Mouse (Mus musculus) midbrain, embryonic 11.5 days (tissue): ENCODE results near the gene Csn1s2a. TPM values are rescaled to one million over a fixed set of nuclear protein-coding genes. Genes with fewer than 3 reads are reported as not detected.
"Not testable (repeated sequence)": the region's sequence is repeated elsewhere in the genome, so short reads cannot be mapped to it uniquely, and the experiment has no call there.

Experiments used
- ATAC-seq: fragments of 200-750 bp; cut with Nextera tagmentation; 2 replicates; pipeline ENCODE4 v1.8.0; 2017; ENCODE audit warnings: moderate TSS enrichment, moderate library complexity; ENCODE audit not compliant: low FRiP score
- DNase-seq: peaks from one replicate; pipeline ENCODE4 v3.0.0; 2015; ENCODE audit warnings: low spot score; ENCODE audit errors: missing footprints
- H3K27ac ChIP-seq: fragments of 300-500 bp; sonication (generic); 2 replicates; pipeline ENCODE4 v1.5.1; 2014; ENCODE audit warnings: low read depth, low read length
- H3K27me3 ChIP-seq: fragments of 300-500 bp; sonication (generic); 2 replicates; pipeline ENCODE4 v1.6.1; 2014; ENCODE audit warnings: mild to moderate bottlenecking, low read length, moderate library complexity, mixed read lengths; ENCODE audit not compliant: control insufficient read depth, insufficient read depth
- H3K36me3 ChIP-seq: fragments of 300-500 bp; sonication (generic); 2 replicates; pipeline ENCODE4 v1.6.1; 2014; ENCODE audit warnings: mild to moderate bottlenecking, low read length, moderate library complexity, mixed read lengths; ENCODE audit not compliant: control insufficient read depth, insufficient read depth
- H3K4me1 ChIP-seq: fragments of 300-500 bp; sonication (generic); 2 replicates; pipeline ENCODE4 v1.6.1; 2014; ENCODE audit warnings: low read length; ENCODE audit not compliant: control insufficient read depth, insufficient read depth
- H3K4me2 ChIP-seq: fragments of 300-500 bp; sonication (generic); 2 replicates; pipeline ENCODE4 v1.6.1; 2014; ENCODE audit warnings: mild to moderate bottlenecking, moderate library complexity
- H3K4me3 ChIP-seq: fragments of 300-500 bp; sonication (generic); 2 replicates; pipeline ENCODE4 v1.5.1; 2014; ENCODE audit warnings: low read depth, low read length
- H3K9ac ChIP-seq: fragments of 300-500 bp; sonication (generic); 2 replicates; pipeline ENCODE4 v1.6.1; 2014; ENCODE audit warnings: low read length
- H3K9me3 ChIP-seq: fragments of 300-500 bp; sonication (generic); 2 replicates; pipeline ENCODE4 v1.6.1; 2016; ENCODE audit warnings: low read length; ENCODE audit not compliant: control insufficient read depth
- WGBS: fragments of 180-500 bp; shearing (Covaris S2); extraction: QIAGEN DNeasy Blood & Tissue Kit; methylation state at CpG from one replicate; pipeline ENCODE4 v1.1.7; 2014; 5-methylcytosine and 5-hydroxymethylcytosine counted together
- polyA plus RNA-seq: library from polyadenylated mRNA; unstranded; fragments of >200 nt; fragmentation: Nextera tagmentation; extraction: Ambion mirVana; gene quantifications from 2 replicates; pipeline ENCODE4 v1.2.1, GENCODE M21; 2014

Csn1s2a gene
- not detected in 2 replicates for polyA plus RNA-seq

DNA sequence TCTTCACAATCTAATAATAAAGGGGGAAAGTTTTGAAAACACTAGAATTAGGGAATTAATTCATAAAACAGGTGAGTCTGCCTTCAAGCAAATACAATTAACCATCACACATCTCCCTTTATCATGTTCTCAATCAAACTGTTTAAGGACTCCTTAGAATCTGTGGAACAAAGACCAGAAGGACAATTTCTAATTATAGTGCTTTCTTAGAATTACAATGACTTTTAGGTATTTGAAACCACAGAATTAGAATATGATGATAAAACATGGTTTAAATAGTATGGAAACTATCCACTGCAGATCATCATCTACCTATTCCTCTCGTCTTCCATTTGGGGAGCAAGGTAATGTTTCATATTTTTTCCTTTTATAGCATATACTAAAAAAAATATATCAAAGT is at the start of gene Csn1s2a:
Csn1s2a (plus strand) TSS at position 301 of the 400 bp plus-strand sequence.
- no peak within 1 kb of the TSS for H3K27ac ChIP-seq
- H3K36me3 ChIP-seq: no peaks in the 10 kb centered on the region
- no peaks in the 10 kb centered on the region for H3K27me3 ChIP-seq
- no peaks in the 10 kb centered on the region for H3K4me1 ChIP-seq
- H3K4me3 ChIP-seq: no peak within 1 kb of the TSS
- H3K9ac ChIP-seq: no peak within 1 kb of the TSS
- DNase-seq: no peak
- no peaks in the 10 kb centered on the region for H3K9me3 ChIP-seq
- ATAC-seq: no peak
- no peak within 1 kb of the TSS for H3K4me2 ChIP-seq
- 76% methylated on average over 1 of the region's 1 CpGs for WGBS

- Histone ChIP-seq H3K27me3 (no peaks in the 10 kb centered on the region), H3K4me1 (no peaks in the 10 kb centered on the region), H3K27ac (no peak overlapping the region), H3K9ac (no peak overlapping the region), H3K4me3 (no peak overlapping the region), H3K4me2 (no peak overlapping the region), H3K9me3 (no peaks in the 10 kb centered on the region), H3K36me3 (no peaks in the 10 kb centered on the region)
- DNase-seq (no peak), ATAC-seq (no peak)
These were observed 39.5 kb upstream of the Csn1s2a start for GRCm38 (mm10) chr5:87734821-87735220.

- no peak for ATAC-seq
- Histone ChIP-seq H3K4me2 (no peak overlapping the region), H3K4me1 (no peaks in the 10 kb centered on the region), H3K4me3 (no peak overlapping the region), H3K36me3 (no peaks in the 10 kb centered on the region), H3K27ac (no peak overlapping the region), H3K9me3 (no peaks in the 10 kb centered on the region), H3K27me3 (no peaks in the 10 kb centered on the region), H3K9ac (no peak overlapping the region)
- 49% methylated on average over 1 of the region's 1 CpGs for WGBS
- DNase-seq: no peak
These were observed 20.9 kb upstream of the Csn1s2a start for GRCm38 (mm10) chr5:87753471-87753870.

- Histone ChIP-seq H3K9ac (no peak overlapping the region), H3K4me3 (no peak overlapping the region)
- 84% methylated on average over 3 of the region's 3 CpGs for WGBS
These were observed 9.8 kb upstream of the Csn1s2a start for GRCm38 (mm10) chr5:87764546-87764945.

DNA sequence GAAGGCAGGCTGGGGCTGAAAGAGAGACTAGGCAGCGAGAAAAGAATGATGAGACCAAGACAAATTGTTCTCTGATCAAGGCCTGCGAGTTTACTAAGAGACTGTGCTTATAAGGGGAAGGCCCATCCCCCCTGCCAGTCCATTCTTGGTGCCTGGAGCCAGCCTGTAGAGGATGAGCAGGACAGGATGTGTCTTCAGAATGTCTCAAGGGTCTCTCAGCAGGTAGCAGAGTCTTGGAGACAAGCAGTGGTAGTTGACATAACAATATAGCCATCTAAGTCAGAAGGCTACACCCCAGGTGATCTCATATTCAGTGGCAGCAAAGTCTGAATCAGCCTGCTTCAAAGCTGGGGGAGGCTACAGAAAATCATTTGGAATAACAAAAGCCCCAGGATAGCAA is 2.2 kb upstream of the Csn1s2a start:
- H3K4me1 ChIP-seq, H3K4me2 ChIP-seq, H3K9me3 ChIP-seq, H3K27ac ChIP-seq, ATAC-seq, H3K4me3 ChIP-seq, H3K27me3 ChIP-seq, H3K36me3 ChIP-seq, H3K9ac ChIP-seq, DNase-seq: not testable (repeated sequence)
- WGBS: 48% methylated on average over 2 of the region's 2 CpGs

More at GRCm38 (mm10) chr5:87764546-87764945, 9.8 kb upstream of the Csn1s2a start:
- no peak overlapping the region for H3K27ac ChIP-seq
- H3K27me3 ChIP-seq: no peaks in the 10 kb centered on the region
- DNase-seq (no peak), ATAC-seq (no peak)
- no peaks in the 10 kb centered on the region for H3K36me3 ChIP-seq
- H3K9me3 ChIP-seq: no peaks in the 10 kb centered on the region
- no peaks in the 10 kb centered on the region for H3K4me1 ChIP-seq
- H3K4me2 ChIP-seq: no peak overlapping the region

DNA sequence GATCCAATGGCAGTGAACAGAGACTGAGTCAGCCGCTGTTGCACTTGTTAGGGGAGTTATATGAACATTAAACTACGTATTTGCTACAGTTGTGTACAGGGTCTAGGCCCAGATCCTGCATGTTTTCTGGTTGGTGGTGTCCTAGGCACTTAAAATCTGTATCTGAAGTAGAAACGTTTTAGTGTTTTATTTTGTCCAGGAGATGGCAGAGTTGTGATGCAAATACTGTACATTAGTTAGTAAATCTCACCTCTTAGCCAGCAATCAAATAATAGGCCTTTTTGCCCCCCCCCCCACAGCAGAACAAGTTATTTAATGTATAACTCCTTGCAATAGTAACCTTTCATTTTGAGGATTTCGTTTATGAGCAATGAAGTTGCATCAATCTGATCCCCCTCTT is 8.4 kb downstream of the Csn1s2a start:
- Histone ChIP-seq H3K4me3 (no peak overlapping the region), H3K9me3 (no peaks in the 10 kb centered on the region), H3K27ac (no peak overlapping the region), H3K27me3 (no peaks in the 10 kb centered on the region), H3K9ac (no peak overlapping the region), H3K36me3 (no peaks in the 10 kb centered on the region), H3K4me1 (no peaks in the 10 kb centered on the region), H3K4me2 (no peak overlapping the region)
- ATAC-seq (no peak), DNase-seq (no peak)
- WGBS: 61% methylated on average over 4 of the region's 4 CpGs

DNA sequence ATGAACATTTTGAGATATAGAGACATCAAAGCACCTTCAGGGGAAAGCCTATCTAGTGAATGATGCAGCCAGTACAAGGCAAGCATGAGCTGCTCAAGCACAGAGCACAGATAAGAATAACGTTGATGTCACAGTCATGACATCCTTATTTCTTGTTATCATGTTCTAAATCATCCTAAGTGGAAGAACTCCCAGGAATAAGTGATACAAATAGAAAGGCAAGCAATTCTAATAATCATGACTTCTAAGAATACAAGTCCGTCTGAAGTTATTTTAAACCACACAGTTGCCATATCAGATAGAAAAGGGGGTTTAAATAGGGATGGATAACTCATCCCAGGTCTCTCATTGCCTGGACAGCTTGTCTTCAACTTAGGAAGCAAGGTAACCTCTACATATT is 33.4 kb downstream of the Csn1s2a start, which contains the start of gene Csn1s2b:
Csn1s2b (plus strand) TSS at position 301 of the 400 bp plus-strand sequence.
- no peak within 1 kb of the TSS for H3K9ac ChIP-seq
- H3K4me1 ChIP-seq: no peaks in the 10 kb centered on the region
- H3K4me2 ChIP-seq: no peak within 1 kb of the TSS
- H3K36me3 ChIP-seq: no peaks in the 10 kb centered on the region
- no peak within 1 kb of the TSS for H3K4me3 ChIP-seq
- H3K9me3 ChIP-seq: no peaks in the 10 kb centered on the region
- DNase-seq (no peak), ATAC-seq (no peak)
- 69% methylated on average over 2 of the region's 2 CpGs for WGBS
- no peak within 1 kb of the TSS for H3K27ac ChIP-seq
- no peaks in the 10 kb centered on the region for H3K27me3 ChIP-seq

DNA sequence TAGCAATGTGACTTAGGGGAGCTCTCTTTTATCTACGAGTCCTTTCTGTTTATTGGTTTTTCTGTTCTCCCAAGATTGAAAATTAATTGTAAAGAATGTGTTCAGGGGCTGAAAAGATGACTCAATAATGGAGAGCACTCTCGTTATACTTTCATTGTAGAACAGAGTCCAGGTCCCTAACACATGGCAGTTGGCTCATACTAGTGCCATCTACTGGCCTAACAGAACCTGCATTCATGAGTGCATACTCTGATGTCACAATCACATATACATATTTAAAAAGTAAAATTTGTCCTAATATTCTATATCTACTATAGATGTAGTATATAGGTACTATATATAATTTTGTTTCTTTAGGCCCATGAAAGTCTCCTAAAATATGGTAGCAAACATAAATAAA is 34.9 kb downstream of the Csn1s2a start:
- Histone ChIP-seq H3K9ac (no peak overlapping the region), H3K27ac (no peak overlapping the region), H3K27me3 (no peaks in the 10 kb centered on the region), H3K36me3 (no peaks in the 10 kb centered on the region), H3K4me3 (no peak overlapping the region), H3K4me1 (no peaks in the 10 kb centered on the region), H3K4me2 (no peak overlapping the region), H3K9me3 (no peaks in the 10 kb centered on the region)
- ATAC-seq (no peak), DNase-seq (no peak)
- 75% methylated on average over 2 of the region's 2 CpGs for WGBS

DNA sequence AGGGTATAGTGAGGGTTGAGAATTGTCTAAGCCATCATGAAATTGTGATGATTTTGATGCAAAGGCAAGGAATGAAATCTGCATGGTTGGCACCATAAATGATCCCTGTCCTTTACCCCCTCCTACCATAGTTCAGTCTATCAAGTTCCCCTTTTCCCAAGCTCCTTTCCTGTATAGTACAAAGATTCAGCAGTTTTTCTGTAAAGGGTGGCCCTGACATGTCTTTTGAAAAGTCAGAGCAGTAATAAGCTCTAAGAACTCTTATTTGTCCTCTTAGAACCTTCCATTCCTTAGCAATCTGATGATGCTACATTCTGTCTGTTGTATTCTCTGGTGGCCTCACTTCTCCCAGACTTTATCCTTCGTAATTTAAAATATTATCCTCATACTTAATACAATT is 51.0 kb downstream of the Csn1s2a start, which contains the start of gene Prr27:
Prr27 (plus strand) TSS at position 301 of the 400 bp plus-strand sequence.
- H3K27me3 ChIP-seq: no peaks in the 10 kb centered on the region
- DNase-seq: no peak
- H3K4me1 ChIP-seq: no peaks in the 10 kb centered on the region
- H3K4me2 ChIP-seq: no peak within 1 kb of the TSS
- H3K36me3 ChIP-seq: no peaks in the 10 kb centered on the region
- no peaks in the 10 kb centered on the region for H3K9me3 ChIP-seq
- no peak within 1 kb of the TSS for H3K4me3 ChIP-seq
- H3K9ac ChIP-seq: no peak within 1 kb of the TSS
- ATAC-seq: no peak
- WGBS: 84% methylated on average over 1 of the region's 1 CpGs
- no peak within 1 kb of the TSS for H3K27ac ChIP-seq
